Mouse (Mus musculus) intestine, embryonic 16.5 days (tissue): Measurements from ENCODE around the gene Fgf4. TPM values are rescaled to one million over a fixed set of nuclear protein-coding genes. Genes with fewer than 3 reads are reported as not detected.

Experiments
- ATAC-seq: fragments of 200-750 bp; cut with Nextera tagmentation; 2 replicates; pipeline ENCODE4 v1.8.0; 2017; ENCODE audit warnings: moderate TSS enrichment, moderate library complexity
- H3K27ac ChIP-seq: fragments of 300-500 bp; sonication (generic); 2 replicates; pipeline ENCODE4 v1.5.1; 2014; ENCODE audit warnings: mild to moderate bottlenecking, low read length
- H3K27me3 ChIP-seq: fragments of 300-500 bp; sonication (generic); replicated peaks from 2 replicates; pipeline ENCODE4 v1.6.1; 2014; ENCODE audit warnings: low read length, control low read depth, mixed read lengths; ENCODE audit not compliant: control insufficient read depth, insufficient read depth
- H3K36me3 ChIP-seq: fragments of 300-500 bp; sonication (generic); 2 replicates; pipeline ENCODE4 v1.6.1; 2014; ENCODE audit warnings: low read length, control low read depth; ENCODE audit not compliant: control insufficient read depth, insufficient read depth
- H3K4me1 ChIP-seq: fragments of 300-500 bp; sonication (generic); 2 replicates; pipeline ENCODE4 v1.6.1; 2014; ENCODE audit warnings: low read length, control low read depth, mixed read lengths; ENCODE audit not compliant: control insufficient read depth, insufficient read depth
- H3K4me2 ChIP-seq: fragments of 300-500 bp; sonication (generic); 2 replicates; pipeline ENCODE4 v1.6.1; 2014; ENCODE audit warnings: low read depth, low read length, control low read depth
- H3K4me3 ChIP-seq: fragments of 300-500 bp; sonication (generic); 2 replicates; pipeline ENCODE4 v1.5.1; 2014; ENCODE audit warnings: mild to moderate bottlenecking, low read length
- H3K9ac ChIP-seq: fragments of 300-500 bp; sonication (generic); 2 replicates; pipeline ENCODE4 v1.6.1; 2014; ENCODE audit warnings: low read depth, low read length
- H3K9me3 ChIP-seq: fragments of 300-500 bp; sonication (generic); 2 replicates; pipeline ENCODE4 v1.6.1; 2016; ENCODE audit warnings: low read length, control low read depth; ENCODE audit not compliant: control insufficient read depth
- WGBS: fragments of 180-500 bp; shearing (Covaris S2); extraction: QIAGEN DNeasy Blood & Tissue Kit; methylation state at CpG from one replicate; pipeline ENCODE4 v1.1.7; 2014; 5-methylcytosine and 5-hydroxymethylcytosine counted together
- polyA plus RNA-seq: library from polyadenylated mRNA; unstranded; fragments of >200 nt; fragmentation: Nextera tagmentation; extraction: Ambion mirVana; gene quantifications from 2 replicates; pipeline ENCODE4 v1.2.1, GENCODE M21; 2015

The Fgf4 gene
- not detected in 2 replicates for polyA plus RNA-seq

- Histone ChIP-seq H3K4me1 (no peaks in the 10 kb centered on the region), H3K4me2 (no peak within 1 kb of the TSS), H3K9ac (no peak within 1 kb of the TSS), H3K4me3 (no peak within 1 kb of the TSS), H3K27me3 (peaks cover 18% of the 10 kb centered on the region; the same call in 1 of the 2 replicates), H3K36me3 (no peaks in the 10 kb centered on the region), H3K9me3 (no peaks in the 10 kb centered on the region), H3K27ac (no peak within 1 kb of the TSS)
- no peak for ATAC-seq
Measured at GRCm38 (mm10) chr7:144847067-144847466, at the start of gene Fgf4. Fgf4 (plus strand) TSS chr7:144847367.

GRCm38 (mm10) chr7:144798471-144798870 lies 48.7 kb upstream of the Fgf4 start:
- Histone ChIP-seq H3K4me1 (peaks cover 2% of the 10 kb centered on the region; the same call in 1 of the 2 replicates), H3K4me2 (no peak overlapping the region), H3K9me3 (no peaks in the 10 kb centered on the region), H3K36me3 (no peaks in the 10 kb centered on the region), H3K27ac (no peak overlapping the region), H3K9ac (no peak overlapping the region), H3K4me3 (no peak overlapping the region), H3K27me3 (no peaks in the 10 kb centered on the region)
- 55% methylated on average over 1 of the region's 1 CpGs for WGBS
- ATAC-seq: no peak

GRCm38 (mm10) chr7:144807036-144807435 lies 40.1 kb upstream of the Fgf4 start:
- no peak for ATAC-seq
- H3K27me3 ChIP-seq: no peaks in the 10 kb centered on the region
- 61% methylated on average over 6 of the region's 6 CpGs for WGBS
- H3K27ac ChIP-seq: no peak overlapping the region
- no peaks in the 10 kb centered on the region for H3K36me3 ChIP-seq
- no peaks in the 10 kb centered on the region for H3K9me3 ChIP-seq
- H3K4me1 ChIP-seq: peaks cover 5% of the 10 kb centered on the region
- H3K4me2 ChIP-seq: no peak overlapping the region
- H3K9ac ChIP-seq: no peak overlapping the region
- no peak overlapping the region for H3K4me3 ChIP-seq

GRCm38 (mm10) chr7:144807976-144808577 lies 39.1 kb upstream of the Fgf4 start:
- H3K4me1 ChIP-seq: peaks cover 5% of the 10 kb centered on the region
- H3K4me2 ChIP-seq: no peak overlapping the region
- H3K4me3 ChIP-seq: no peak overlapping the region
- no peak overlapping the region for H3K27ac ChIP-seq
- H3K36me3 ChIP-seq: no peaks in the 10 kb centered on the region
- 64% methylated on average over 4 of the region's 4 CpGs for whole genome bisulfite sequencing
- no peaks in the 10 kb centered on the region for H3K27me3 ChIP-seq
- H3K9ac ChIP-seq: no peak overlapping the region
- no peaks in the 10 kb centered on the region for H3K9me3 ChIP-seq
- peak; percentile 62 for ATAC-seq

GRCm38 (mm10) chr7:144811521-144811920 lies 35.6 kb upstream of the Fgf4 start:
- Histone ChIP-seq H3K27me3 (no peaks in the 10 kb centered on the region), H3K4me1 (peaks cover 5% of the 10 kb centered on the region), H3K36me3 (no peaks in the 10 kb centered on the region), H3K27ac (no peak overlapping the region), H3K4me2 (no peak overlapping the region), H3K9ac (no peak overlapping the region), H3K4me3 (no peak overlapping the region), H3K9me3 (no peaks in the 10 kb centered on the region)
- no peak; the same call in 1 of the 2 replicates for ATAC-seq
- WGBS: 34% methylated on average over 4 of the region's 4 CpGs

- no peak for ATAC-seq
- WGBS: 49% methylated on average over 7 of the region's 7 CpGs
Measured at GRCm38 (mm10) chr7:144821901-144822300, 25.3 kb upstream of the Fgf4 start.

GRCm38 (mm10) chr7:144823988-144824387 lies 23.2 kb upstream of the Fgf4 start:
- H3K27ac ChIP-seq: no peak overlapping the region
- H3K4me1 ChIP-seq: no peaks in the 10 kb centered on the region
- H3K27me3 ChIP-seq: 0 out of 2 replicates have a peak, but pooled peaks cover 3% of the 10 kb centered on the region
- H3K36me3 ChIP-seq: no peaks in the 10 kb centered on the region
- no peak for ATAC-seq
- no peak overlapping the region for H3K4me2 ChIP-seq
- no peak overlapping the region for H3K9ac ChIP-seq
- 92% methylated on average over 2 of the region's 2 CpGs for WGBS
- H3K9me3 ChIP-seq: no peaks in the 10 kb centered on the region
- no peak overlapping the region for H3K4me3 ChIP-seq

More at GRCm38 (mm10) chr7:144821901-144822300, 25.3 kb upstream of the Fgf4 start:
- H3K4me3 ChIP-seq: no peak overlapping the region
- no peaks in the 10 kb centered on the region for H3K27me3 ChIP-seq
- H3K36me3 ChIP-seq: no peaks in the 10 kb centered on the region
- no peaks in the 10 kb centered on the region for H3K4me1 ChIP-seq
- H3K9me3 ChIP-seq: no peaks in the 10 kb centered on the region
- H3K27ac ChIP-seq: no peak overlapping the region
- no peak overlapping the region for H3K9ac ChIP-seq
- H3K4me2 ChIP-seq: no peak overlapping the region

- Histone ChIP-seq H3K9ac (no peak overlapping the region), H3K4me1 (no peaks in the 10 kb centered on the region), H3K27ac (no peak overlapping the region), H3K4me2 (no peak overlapping the region), H3K9me3 (no peaks in the 10 kb centered on the region), H3K27me3 (0 out of 2 replicates have a peak, but pooled peaks cover 3% of the 10 kb centered on the region), H3K4me3 (no peak overlapping the region), H3K36me3 (no peaks in the 10 kb centered on the region)
- ATAC-seq: no peak
- WGBS: 73% methylated on average over 11 of the region's 11 CpGs
Measured at GRCm38 (mm10) chr7:144828369-144828768, 18.8 kb upstream of the Fgf4 start.

- H3K4me1 ChIP-seq: peaks cover 10% of the 10 kb centered on the region
- H3K9ac ChIP-seq: no peak within 1 kb of the TSS
- no peaks in the 10 kb centered on the region for H3K36me3 ChIP-seq
- H3K4me3 ChIP-seq: peak within 1 kb of the TSS; percentile 45
- ATAC-seq: no peak
- no peak within 1 kb of the TSS for H3K27ac ChIP-seq
- no peaks in the 10 kb centered on the region for H3K9me3 ChIP-seq
- peak within 1 kb of the TSS; percentile 68 for H3K4me2 ChIP-seq
- 2% methylated on average over 43 of the region's 43 CpGs for WGBS
- H3K27me3 ChIP-seq: peaks cover 58% of the 10 kb centered on the region
Measured at GRCm38 (mm10) chr7:144837891-144838488, 9.2 kb upstream of the Fgf4 start, which contains the start of gene Fgf3. Fgf3 (plus strand) TSS chr7:144838083.
